Mouse (Mus musculus): ENCODE data around the gene Nos2. TPM values are rescaled to one million over a fixed set of nuclear protein-coding genes. Genes with fewer than 3 reads are reported as not detected.
A peak's percentile ranks its signal among the peaks of the same experiment; 100 is the strongest.

Gene Nos2
- 2.6 and 3.8 TPM in 2 replicates for polyA plus RNA-seq (2012; ENCODE audit: insufficient read depth, insufficient read length, missing spikeins)

DNA sequence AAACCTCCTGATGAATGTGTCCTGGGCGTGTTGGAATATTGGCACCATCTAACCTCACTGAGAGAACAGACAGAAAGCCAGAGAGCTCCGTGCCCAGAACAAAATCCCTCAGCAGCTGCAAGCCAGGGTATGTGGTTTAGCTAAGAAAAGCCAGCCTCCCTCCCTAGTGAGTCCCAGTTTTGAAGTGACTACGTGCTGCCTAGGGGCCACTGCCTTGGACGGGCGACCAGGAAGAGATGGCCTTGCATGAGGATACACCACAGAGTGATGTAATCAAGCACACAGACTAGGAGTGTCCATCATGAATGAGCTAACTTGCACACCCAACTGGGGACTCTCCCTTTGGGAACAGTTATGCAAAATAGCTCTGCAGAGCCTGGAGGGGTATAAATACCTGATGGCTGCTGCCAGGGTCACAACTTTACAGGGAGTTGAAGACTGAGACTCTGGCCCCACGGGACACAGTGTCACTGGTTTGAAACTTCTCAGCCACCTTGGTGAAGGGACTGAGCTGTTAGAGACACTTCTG, at the start of gene Nos2:
Gene Nos2, plus strand, starts transcription at position 377 of the 529 bp plus-strand sequence.
- no peak within 1 kb of the TSS for H3K27ac ChIP-seq (replicated peaks; ENCODE audit: low read depth, low read length)
- H3K4me3 ChIP-seq (ENCODE audit: insufficient read depth, low read depth, low read length) = no peak within 1 kb of the TSS
- H3K4me1 ChIP-seq (ENCODE audit: control insufficient read depth, insufficient read depth, insufficient read length, low read length) = no peaks in the 10 kb centered on the region

DNA sequence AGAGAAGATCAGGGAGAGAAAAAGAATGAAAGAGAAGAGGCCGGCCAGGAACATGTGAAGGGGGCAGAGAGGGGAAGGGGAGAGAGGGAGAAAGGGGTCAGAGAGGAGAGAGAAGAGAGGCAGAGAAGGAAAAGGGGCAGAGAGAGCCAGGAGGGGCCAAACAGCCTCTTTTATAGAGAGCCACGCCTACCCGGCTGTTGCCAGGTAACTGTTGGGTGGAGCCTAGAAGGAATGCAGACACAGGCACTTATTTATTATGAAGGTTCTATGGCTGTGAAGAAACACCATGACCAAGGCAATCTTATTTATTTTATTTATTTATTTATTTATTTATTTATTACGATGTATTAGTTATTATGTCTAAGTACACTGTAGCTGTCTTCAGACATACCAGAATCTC, 49.7 kb upstream of the Nos2 start:
- Histone ChIP-seq H3K4me1 (ENCODE audit: control insufficient read depth, insufficient read depth, insufficient read length, low read length) (no peaks in the 10 kb centered on the region), H3K27ac (replicated peaks; ENCODE audit: low read depth, low read length) (no peak overlapping the region), H3K4me3 (ENCODE audit: insufficient read depth, low read depth, low read length) (no peak overlapping the region)

DNA sequence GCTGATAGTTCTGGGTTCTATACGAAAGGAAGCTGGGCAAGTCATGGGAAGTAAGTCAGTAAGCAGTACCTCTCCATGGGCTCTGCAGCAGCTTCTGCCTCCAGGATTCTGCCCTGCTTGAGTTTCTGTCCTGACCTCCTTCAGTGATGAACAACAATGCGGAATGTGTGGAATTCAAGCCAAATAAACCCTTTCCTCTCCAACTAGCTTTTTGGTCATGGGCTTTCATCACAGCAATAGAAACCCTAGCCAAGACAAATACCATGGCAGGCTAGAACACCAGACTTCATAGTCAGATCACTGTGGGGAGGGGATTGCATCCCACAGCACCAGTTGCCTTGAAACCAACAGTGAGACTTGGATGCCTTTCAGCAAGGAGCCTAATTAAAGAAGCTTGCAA, 47.8 kb upstream of the Nos2 start:
- Histone ChIP-seq H3K4me3 (ENCODE audit: insufficient read depth, low read depth, low read length) (no peak overlapping the region), H3K4me1 (ENCODE audit: control insufficient read depth, insufficient read depth, insufficient read length, low read length) (no peaks in the 10 kb centered on the region), H3K27ac (replicated peaks; ENCODE audit: low read depth, low read length) (no peak overlapping the region)

DNA sequence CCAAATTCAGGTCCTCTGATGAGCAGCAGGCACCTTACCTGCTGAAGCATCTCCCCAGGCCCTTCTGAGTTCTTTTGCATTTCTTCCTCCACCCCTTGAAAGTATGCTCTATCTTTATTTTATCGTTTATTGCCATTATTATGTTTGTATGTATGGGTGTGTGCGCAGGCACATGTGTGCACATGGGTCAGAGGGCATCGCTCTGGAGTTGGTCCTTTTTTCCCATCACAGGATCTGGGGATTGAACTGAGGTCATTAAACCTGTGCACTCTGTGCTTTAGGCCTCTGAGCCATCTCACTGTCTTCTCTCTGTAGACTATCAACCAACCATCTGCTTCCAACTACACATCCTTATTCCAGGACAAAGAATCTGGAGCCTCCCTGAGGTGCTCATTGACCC, 40.9 kb upstream of the Nos2 start:
- H3K4me1 ChIP-seq (ENCODE audit: control insufficient read depth, insufficient read depth, insufficient read length, low read length) = no peaks in the 10 kb centered on the region
- no peak overlapping the region for H3K4me3 ChIP-seq (ENCODE audit: insufficient read depth, low read depth, low read length)

DNA sequence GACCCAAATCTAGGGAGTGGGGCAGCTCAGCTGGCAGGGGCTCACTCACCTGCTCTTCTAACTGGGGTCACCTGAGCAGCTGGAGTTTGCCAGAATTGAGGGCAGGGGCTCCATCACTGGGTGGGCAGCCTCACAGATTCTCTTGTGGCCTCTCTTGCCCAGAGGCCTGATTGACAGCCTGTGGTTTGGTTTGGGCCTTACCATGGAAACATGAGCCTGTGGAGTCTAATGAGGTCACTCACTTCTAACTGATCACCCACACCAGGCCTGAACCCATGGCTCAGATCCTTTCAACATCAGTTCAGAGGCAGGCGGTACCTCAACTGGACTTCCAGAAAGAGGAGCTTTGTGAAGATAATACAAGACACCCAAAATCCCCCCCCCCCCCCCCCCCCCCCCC, 33.9 kb upstream of the Nos2 start:
- Histone ChIP-seq H3K27ac (replicated peaks; ENCODE audit: low read depth, low read length) (no peak overlapping the region), H3K4me1 (ENCODE audit: control insufficient read depth, insufficient read depth, insufficient read length, low read length) (no peaks in the 10 kb centered on the region), H3K4me3 (ENCODE audit: insufficient read depth, low read depth, low read length) (no peak overlapping the region)

More for the DNA sequence above, 40.9 kb upstream of the Nos2 start:
- H3K27ac ChIP-seq (replicated peaks; ENCODE audit: low read depth, low read length) = no peak overlapping the region

DNA sequence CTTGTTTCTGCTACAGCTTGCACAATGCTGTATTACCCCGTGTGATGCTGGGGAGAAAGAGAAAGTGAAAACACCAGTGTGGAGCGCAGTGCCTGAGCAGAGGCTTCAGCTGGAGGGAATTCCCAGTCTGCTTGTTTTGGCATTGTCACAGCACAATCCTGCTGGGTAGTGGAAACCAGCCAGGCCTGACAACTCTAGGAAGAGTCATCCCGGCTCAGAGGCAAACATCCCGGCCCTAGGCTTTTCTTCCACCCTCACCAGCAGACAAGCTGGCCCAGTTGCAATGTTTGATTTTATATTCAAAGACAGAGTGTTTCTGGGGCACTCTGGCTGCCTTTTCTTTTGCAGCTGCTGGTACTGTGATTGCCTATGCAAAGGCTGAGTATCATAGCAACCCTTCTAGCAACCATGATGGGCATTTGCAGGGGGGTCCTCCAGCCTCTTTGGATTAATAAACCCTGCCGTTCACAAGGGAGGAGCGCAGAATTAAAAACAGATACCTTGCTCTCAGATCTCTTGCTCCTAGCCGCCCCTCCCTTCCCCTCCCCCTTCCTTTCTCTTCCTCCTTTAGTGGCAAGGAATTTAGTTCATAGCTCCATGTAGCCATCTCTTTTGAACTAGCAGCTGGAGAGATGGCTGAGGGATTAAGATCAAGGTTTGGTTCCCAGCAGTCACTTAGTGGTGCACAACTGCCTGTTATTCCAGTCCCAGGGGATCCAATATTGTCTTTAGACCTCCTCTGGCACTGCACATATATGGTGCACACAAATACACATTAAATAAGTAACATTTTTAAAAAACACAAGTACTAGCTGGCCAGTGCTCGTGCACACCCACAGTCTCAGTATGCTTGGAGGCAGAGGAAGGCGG, 33.2 kb upstream of the Nos2 start:
- Histone ChIP-seq H3K4me1 (ENCODE audit: control insufficient read depth, insufficient read depth, insufficient read length, low read length) (no peaks in the 10 kb centered on the region), H3K27ac (replicated peaks; ENCODE audit: low read depth, low read length) (no peak overlapping the region), H3K4me3 (ENCODE audit: insufficient read depth, low read depth, low read length) (no peak overlapping the region)

DNA sequence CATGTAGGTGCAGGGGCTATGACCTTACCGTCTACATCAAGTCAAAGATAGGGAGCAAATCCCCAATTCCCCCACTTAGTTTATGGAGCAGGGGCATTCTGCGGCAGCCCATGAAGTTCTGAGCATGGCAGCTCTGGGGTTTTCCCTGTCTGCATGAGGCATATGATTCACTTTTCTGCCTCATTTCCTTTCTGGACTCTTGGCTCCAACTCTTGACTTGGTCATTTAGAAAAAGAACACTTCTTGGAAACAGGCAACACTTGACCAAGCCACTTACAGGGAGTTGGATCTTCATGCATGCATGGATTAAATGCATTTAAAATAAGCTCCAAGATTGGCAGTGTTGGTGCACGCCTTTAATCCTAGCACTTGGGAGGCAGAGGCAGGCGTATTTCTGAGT, 31.4 kb upstream of the Nos2 start:
- Histone ChIP-seq H3K27ac (replicated peaks; ENCODE audit: low read depth, low read length) (no peak overlapping the region), H3K4me3 (ENCODE audit: insufficient read depth, low read depth, low read length) (no peak overlapping the region), H3K4me1 (ENCODE audit: control insufficient read depth, insufficient read depth, insufficient read length, low read length) (no peaks in the 10 kb centered on the region)

DNA sequence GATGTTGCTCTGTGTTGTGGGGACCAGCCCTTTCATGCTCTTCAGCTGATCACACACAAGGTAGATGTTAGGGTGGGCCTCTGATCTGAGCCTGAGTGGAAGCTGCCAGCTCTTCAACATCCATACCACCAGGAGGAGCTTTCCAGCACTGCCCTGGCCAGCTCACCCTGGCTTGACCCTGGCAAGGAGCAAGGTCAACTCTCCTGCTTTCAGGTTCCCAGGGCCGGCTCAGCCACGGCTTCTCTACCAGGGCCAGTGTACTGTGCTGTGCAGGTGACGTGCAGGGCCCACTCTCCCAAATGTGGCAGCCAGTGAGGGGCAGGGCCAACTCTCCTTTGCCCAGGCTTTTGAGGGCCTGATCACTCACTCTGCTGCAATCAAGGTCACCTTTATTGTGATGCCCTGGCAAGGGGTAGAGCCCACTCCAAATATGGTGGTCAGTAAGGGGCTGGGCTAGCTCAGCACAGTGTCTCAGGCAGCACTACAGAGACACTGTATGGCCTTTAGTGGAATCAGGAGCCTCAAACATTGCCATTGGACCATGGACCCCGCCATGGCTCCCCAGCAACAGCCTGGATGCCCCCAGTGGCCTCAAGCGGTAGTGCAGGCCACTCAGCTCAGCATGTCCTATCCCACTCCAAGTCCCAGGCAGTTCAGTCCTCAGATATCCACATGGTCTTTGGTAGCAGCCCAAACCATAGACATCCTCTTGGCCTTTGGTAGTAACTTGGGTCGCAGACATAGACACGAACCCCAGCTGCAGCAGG, 24.0 kb upstream of the Nos2 start:
- H3K4me1 ChIP-seq (ENCODE audit: control insufficient read depth, insufficient read depth, insufficient read length, low read length) = no peaks in the 10 kb centered on the region
- no peak overlapping the region for H3K4me3 ChIP-seq (ENCODE audit: insufficient read depth, low read depth, low read length)
- H3K27ac ChIP-seq (replicated peaks; ENCODE audit: low read depth, low read length) = no peak overlapping the region

DNA sequence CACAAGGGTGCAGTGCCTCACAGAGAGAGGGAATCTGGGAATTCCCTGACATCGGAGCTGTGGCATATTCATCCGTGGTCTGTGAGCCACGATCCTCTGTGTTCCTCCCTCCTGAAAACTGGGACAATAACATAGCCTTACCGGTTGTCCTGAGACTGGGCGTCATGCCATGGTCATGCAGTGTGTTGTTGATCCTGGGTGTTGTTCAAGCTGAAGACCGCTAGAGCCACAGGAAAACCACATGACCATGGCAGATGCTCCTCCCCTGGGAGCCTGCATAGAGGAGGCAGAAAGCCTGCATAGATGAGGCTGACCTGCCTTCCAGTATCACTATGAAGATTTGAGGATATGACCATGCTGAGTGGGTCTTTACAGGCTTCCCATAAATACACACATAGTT, 5.1 kb upstream of the Nos2 start:
- no peak overlapping the region for H3K4me3 ChIP-seq (ENCODE audit: insufficient read depth, low read depth, low read length)
- H3K4me1 ChIP-seq (ENCODE audit: control insufficient read depth, insufficient read depth, insufficient read length, low read length) = no peaks in the 10 kb centered on the region
- no peak overlapping the region for H3K27ac ChIP-seq (replicated peaks; ENCODE audit: low read depth, low read length)

DNA sequence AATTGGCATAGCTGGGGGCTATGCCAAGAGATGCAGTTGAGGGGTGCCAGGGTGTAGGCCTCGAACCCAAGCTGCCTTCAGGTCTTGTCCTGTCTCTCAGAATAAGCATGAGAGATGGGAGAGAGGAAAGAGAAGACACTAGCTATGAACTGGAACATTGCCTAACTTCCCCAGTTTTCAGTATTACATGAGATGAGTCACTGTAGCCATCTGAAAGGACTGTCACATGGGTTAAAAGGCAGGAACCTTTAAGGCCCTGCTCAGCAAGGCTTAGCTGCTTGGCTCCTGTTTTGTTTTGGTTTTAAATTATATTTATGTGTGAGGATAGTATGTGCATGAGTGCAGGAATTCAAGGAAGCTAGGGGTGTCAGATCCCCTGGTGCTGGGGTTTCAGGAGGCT, 4.2 kb upstream of the Nos2 start:
- Histone ChIP-seq H3K27ac (replicated peaks; ENCODE audit: low read depth, low read length) (no peak overlapping the region), H3K4me3 (ENCODE audit: insufficient read depth, low read depth, low read length) (no peak overlapping the region), H3K4me1 (ENCODE audit: control insufficient read depth, insufficient read depth, insufficient read length, low read length) (no peaks in the 10 kb centered on the region)

DNA sequence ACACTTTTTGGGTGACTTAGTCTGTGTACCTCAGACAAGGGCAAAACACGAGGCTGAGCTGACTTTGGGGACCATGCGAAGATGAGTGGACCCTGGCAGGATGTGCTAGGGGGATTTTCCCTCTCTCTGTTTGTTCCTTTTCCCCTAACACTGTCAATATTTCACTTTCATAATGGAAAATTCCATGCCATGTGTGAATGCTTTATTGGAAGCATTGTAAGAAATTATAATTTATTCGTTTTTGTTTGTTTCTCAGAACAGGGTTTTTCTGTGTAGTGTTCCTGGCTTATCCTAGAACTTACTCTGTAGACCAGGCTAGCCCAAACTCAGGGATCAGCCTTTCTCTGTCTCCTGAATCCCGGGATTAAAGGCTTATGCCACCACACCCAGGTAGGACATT, 842 bp upstream of the Nos2 start:
- Histone ChIP-seq H3K4me1 (ENCODE audit: control insufficient read depth, insufficient read depth, insufficient read length, low read length) (no peaks in the 10 kb centered on the region), H3K27ac (replicated peaks; ENCODE audit: low read depth, low read length) (no peak overlapping the region), H3K4me3 (ENCODE audit: insufficient read depth, low read depth, low read length) (no peak overlapping the region)

DNA sequence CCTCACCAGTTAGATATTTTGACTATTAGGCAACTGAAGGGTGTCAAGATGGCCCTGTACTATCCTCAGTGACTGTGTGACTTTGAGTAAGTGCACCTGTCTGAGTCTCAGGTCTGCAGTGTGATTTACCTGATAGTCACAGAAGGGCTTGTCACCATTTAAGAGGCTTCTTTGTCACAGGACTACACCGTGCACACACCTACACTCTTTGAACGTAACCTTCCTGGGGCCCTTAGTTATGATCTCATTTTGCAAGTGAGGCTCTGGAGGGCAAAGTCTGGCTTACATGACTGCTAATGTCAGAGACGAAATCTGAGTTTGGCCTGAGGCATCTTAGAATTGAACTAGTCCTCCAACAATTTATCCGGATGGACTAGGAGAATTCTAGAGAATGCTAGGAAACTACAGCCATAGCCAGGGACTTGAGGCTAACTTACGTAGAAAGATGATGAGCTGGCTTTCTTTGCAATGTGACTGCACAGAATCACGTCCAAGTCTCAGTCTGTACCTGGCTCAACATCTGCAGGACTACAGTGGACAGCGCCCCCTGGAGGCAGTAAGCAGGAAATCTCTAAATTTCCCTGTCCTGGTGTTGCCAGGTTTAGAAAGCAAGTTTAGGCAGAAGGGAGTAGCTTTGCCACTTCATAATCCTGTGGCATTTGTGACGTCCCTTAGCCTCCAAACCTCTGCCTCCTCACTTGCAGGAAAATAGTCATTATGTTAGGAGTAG, 2.3 kb downstream of the Nos2 start:
- Histone ChIP-seq H3K4me1 (ENCODE audit: control insufficient read depth, insufficient read depth, insufficient read length, low read length) (no peaks in the 10 kb centered on the region; the same call in 1 of the 2 replicates), H3K27ac (replicated peaks; ENCODE audit: low read depth, low read length) (no peak overlapping the region), H3K4me3 (ENCODE audit: insufficient read depth, low read depth, low read length) (no peak overlapping the region)

DNA sequence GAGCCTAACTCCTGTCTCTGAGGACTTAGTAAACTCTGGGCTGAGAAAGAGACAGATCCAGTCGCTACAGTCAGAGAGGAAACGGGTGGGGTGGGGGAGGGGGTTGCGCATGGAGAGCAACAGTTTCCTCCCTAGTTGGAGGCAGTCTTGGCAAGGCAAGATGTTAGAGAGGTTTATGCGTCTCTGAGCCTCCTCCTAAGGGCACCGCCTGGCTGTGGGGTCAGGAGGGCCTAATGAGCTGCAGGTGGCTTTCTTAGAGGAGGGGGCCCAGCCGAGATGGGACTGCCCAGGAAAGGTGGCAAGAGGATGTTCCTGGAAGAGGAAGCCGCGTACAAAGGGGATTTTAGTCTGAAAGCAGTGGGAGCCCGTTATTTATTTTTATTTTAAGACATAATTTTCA, 3.5 kb downstream of the Nos2 start:
- H3K27ac ChIP-seq (replicated peaks; ENCODE audit: low read depth, low read length) = peak overlapping the region; percentile 89
- H3K4me3 ChIP-seq (ENCODE audit: insufficient read depth, low read depth, low read length) = peak overlapping the region; percentile 78

DNA sequence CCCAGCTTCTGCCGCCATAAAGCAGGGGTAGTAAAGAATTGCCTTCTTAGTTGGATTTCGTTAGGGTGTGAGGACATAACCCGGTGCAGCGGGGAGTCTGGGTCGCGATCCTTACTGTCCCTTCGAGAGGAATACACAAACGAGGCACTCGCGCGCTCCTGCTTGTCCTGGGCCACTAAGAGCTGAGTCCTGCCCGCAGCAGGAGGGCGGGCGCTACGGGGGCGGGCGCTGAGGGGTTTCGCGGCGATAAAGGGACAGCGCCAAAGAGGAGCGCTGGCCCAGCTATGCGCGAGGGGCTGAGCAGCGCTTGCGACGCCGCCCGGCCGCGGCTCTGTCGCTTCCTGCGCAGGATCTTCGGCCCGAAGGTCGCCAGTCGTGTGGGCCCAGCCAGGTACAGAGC, 4.3 kb downstream of the Nos2 start:
- H3K27ac ChIP-seq (replicated peaks; ENCODE audit: low read depth, low read length) = peak overlapping the region; percentile 89

More for the DNA sequence above, 3.5 kb downstream of the Nos2 start:
- H3K4me1 ChIP-seq (ENCODE audit: control insufficient read depth, insufficient read depth, insufficient read length, low read length) = peaks cover 4% of the 10 kb centered on the region; the same call in 1 of the 2 replicates

DNA sequence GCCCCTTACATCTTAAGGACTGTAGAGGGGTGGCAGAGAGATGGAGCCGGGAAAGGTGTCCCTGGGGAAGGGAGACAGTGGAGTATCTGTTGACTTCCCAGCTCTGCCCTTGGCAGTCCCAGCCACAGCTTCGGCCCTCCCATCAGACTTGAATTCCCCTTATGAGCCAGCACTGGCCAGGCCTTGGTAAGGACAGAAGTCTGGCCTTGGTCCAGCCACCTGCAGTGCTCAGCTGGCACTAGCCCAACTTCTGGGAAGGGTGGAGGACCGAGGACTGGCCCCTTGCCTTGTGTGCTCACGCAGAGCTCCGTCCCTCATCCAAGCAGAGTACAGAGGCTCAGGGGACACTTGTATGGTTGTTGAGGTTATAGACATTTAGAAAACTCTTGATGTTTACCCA, 8.8 kb downstream of the Nos2 start:
- Histone ChIP-seq H3K27ac (replicated peaks; ENCODE audit: low read depth, low read length) (peak overlapping the region; percentile 76), H3K4me3 (ENCODE audit: insufficient read depth, low read depth, low read length) (no peak overlapping the region), H3K4me1 (ENCODE audit: control insufficient read depth, insufficient read depth, insufficient read length, low read length) (peaks cover 17% of the 10 kb centered on the region; the same call in 1 of the 2 replicates)

More for the DNA sequence above, 4.3 kb downstream of the Nos2 start:
- H3K4me1 ChIP-seq (ENCODE audit: control insufficient read depth, insufficient read depth, insufficient read length, low read length) = peaks cover 6% of the 10 kb centered on the region; the same call in 1 of the 2 replicates
- peak overlapping the region; percentile 78 for H3K4me3 ChIP-seq (ENCODE audit: insufficient read depth, low read depth, low read length)

All from brown adipose tissue, adult 24 weeks (tissue).